Mouse (Mus musculus): ENCODE measurements around the gene Fam89b. TPM values are rescaled to one million over a fixed set of nuclear protein-coding genes. Genes with fewer than 3 reads are reported as not detected.
A peak's percentile ranks its signal among the peaks of the same experiment; 100 is the strongest.

The Fam89b gene
- polyA plus RNA-seq, 1 experiment from 2014 or later = 140 TPM

GRCm38 (mm10) chr19:5742241-5742641, 12.8 kb upstream of the Fam89b start:
- H3K27me3 ChIP-seq (ENCODE audit: control insufficient read depth, insufficient read depth, low read length) = peaks cover 35% of the 10 kb centered on the region
- H3K4me2 ChIP-seq (ENCODE audit: low read depth, low read length, severe bottlenecking) = peak overlapping the region; percentile 99
- no peaks in the 10 kb centered on the region for H3K36me3 ChIP-seq (ENCODE audit: control insufficient read depth, insufficient read depth, low read length)
- H3K27ac ChIP-seq (ENCODE audit: low read depth, low read length) = no peak overlapping the region; the same call in 1 of the 2 replicates
- no peaks in the 10 kb centered on the region for H3K9me3 ChIP-seq (ENCODE audit: control insufficient read depth, low read length)
- WGBS = 2% methylated on average over 32 of the region's 32 CpGs
- peak; percentile 55 for ATAC-seq (replicated peaks; ENCODE audit: low FRiP score)
- peak overlapping the region; percentile 59 for H3K4me3 ChIP-seq (ENCODE audit: low read depth, low read length)
- DNase-seq (ENCODE audit: low spot score) = peak; percentile 67
- peak overlapping the region; percentile 83 for H3K9ac ChIP-seq (ENCODE audit: low read length)
- peaks cover 30% of the 10 kb centered on the region for H3K4me1 ChIP-seq (replicated peaks; ENCODE audit: control insufficient read depth, insufficient read depth, low read length)

GRCm38 (mm10) chr19:5741641-5742240, 12.3 kb upstream of the Fam89b start:
- peak; percentile 47 for ATAC-seq (replicated peaks; ENCODE audit: low FRiP score)

GRCm38 (mm10) chr19:5740320-5741317, 11.2 kb upstream of the Fam89b start, which contains the start of gene Ltbp3:
Gene Ltbp3, plus strand, starts transcription at chr19:5740904.
- 25% methylated on average over 13 of the region's 14 CpGs for WGBS
- Histone ChIP-seq H3K4me3 (ENCODE audit: low read depth, low read length) (peak within 1 kb of the TSS; percentile 59), H3K9me3 (ENCODE audit: control insufficient read depth, low read length) (no peaks in the 10 kb centered on the region), H3K27ac (ENCODE audit: low read depth, low read length) (no peak within 1 kb of the TSS; the same call in 1 of the 2 replicates), H3K36me3 (ENCODE audit: control insufficient read depth, insufficient read depth, low read length) (no peaks in the 10 kb centered on the region), H3K4me2 (ENCODE audit: low read depth, low read length, severe bottlenecking) (peak within 1 kb of the TSS; percentile 99), H3K9ac (ENCODE audit: low read length) (peak within 1 kb of the TSS; percentile 83), H3K27me3 (ENCODE audit: control insufficient read depth, insufficient read depth, low read length) (peaks cover 35% of the 10 kb centered on the region), H3K4me1 (replicated peaks; ENCODE audit: control insufficient read depth, insufficient read depth, low read length) (peaks cover 20% of the 10 kb centered on the region)
- no peak for ATAC-seq (replicated peaks; ENCODE audit: low FRiP score)
- no peak for DNase-seq (ENCODE audit: low spot score)

More at GRCm38 (mm10) chr19:5741641-5742240, 12.3 kb upstream of the Fam89b start:
- H3K4me2 ChIP-seq (ENCODE audit: low read depth, low read length, severe bottlenecking) = peak overlapping the region; percentile 99
- no peak overlapping the region; the same call in 1 of the 2 replicates for H3K27ac ChIP-seq (ENCODE audit: low read depth, low read length)
- peaks cover 35% of the 10 kb centered on the region for H3K27me3 ChIP-seq (ENCODE audit: control insufficient read depth, insufficient read depth, low read length)
- H3K9ac ChIP-seq (ENCODE audit: low read length) = peak overlapping the region; percentile 83
- H3K4me3 ChIP-seq (ENCODE audit: low read depth, low read length) = peak overlapping the region; percentile 59
- peak; percentile 82 for DNase-seq (ENCODE audit: low spot score)
- no peaks in the 10 kb centered on the region for H3K9me3 ChIP-seq (ENCODE audit: control insufficient read depth, low read length)
- WGBS = under 1% methylated on average over 55 of the region's 55 CpGs
- no peaks in the 10 kb centered on the region for H3K36me3 ChIP-seq (ENCODE audit: control insufficient read depth, insufficient read depth, low read length)
- peaks cover 30% of the 10 kb centered on the region for H3K4me1 ChIP-seq (replicated peaks; ENCODE audit: control insufficient read depth, insufficient read depth, low read length)

DNA sequence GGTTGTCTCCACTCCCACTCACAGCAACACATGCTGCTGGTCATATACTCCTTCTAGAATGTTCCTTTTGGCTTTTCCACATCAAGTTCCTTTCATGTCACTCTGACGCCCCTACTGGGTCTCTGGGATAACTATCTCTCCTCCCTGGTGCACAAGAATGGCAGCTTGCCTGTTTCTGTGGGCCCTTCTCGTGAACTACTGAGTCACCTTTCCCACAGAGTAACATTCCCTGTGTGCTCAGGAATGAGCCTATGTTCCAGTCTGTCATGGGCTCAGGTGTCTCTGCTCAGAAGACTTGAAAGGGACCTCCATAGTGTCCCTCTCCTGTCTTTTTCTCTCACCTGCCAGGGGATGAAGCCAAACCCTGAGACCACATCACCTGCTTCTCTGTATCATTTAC, 10.0 kb upstream of the Fam89b start:
- Histone ChIP-seq H3K9me3 (ENCODE audit: control insufficient read depth, low read length) (no peaks in the 10 kb centered on the region), H3K4me2 (ENCODE audit: low read depth, low read length, severe bottlenecking) (no peak overlapping the region), H3K4me3 (ENCODE audit: low read depth, low read length) (no peak overlapping the region), H3K9ac (ENCODE audit: low read length) (no peak overlapping the region), H3K27ac (ENCODE audit: low read depth, low read length) (no peak overlapping the region), H3K4me1 (replicated peaks; ENCODE audit: control insufficient read depth, insufficient read depth, low read length) (peaks cover 15% of the 10 kb centered on the region), H3K36me3 (ENCODE audit: control insufficient read depth, insufficient read depth, low read length) (no peaks in the 10 kb centered on the region), H3K27me3 (ENCODE audit: control insufficient read depth, insufficient read depth, low read length) (peaks cover 25% of the 10 kb centered on the region)
- DNase-seq (ENCODE audit: low spot score) (no peak), ATAC-seq (replicated peaks; ENCODE audit: low FRiP score) (no peak)
- 57% methylated on average over 2 of the region's 2 CpGs for WGBS

DNA sequence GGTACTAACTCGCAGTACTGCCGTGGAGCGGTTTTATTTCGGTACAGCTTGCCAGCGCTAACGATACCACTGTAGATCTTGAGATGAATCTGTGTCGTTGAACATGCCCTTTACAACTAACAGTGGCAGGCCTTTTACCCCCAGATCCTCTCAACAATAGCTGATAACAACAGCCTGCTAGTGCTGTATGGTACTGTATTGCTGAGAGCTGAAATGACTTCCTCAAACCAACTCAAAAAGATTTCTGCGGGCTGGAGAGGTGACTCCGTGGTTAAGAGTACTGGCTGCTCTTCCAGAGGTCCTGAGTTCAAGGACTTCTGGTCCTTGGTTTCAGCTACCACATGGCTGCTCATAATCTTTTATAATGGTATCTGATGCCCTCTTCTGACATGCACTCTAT, 4.9 kb upstream of the Fam89b start:
- no peak overlapping the region for H3K9ac ChIP-seq (ENCODE audit: low read length)
- no peak overlapping the region for H3K4me3 ChIP-seq (ENCODE audit: low read depth, low read length)
- 83% methylated on average over 9 of the region's 9 CpGs for WGBS
- DNase-seq (ENCODE audit: low spot score) = no peak
- no peak overlapping the region for H3K4me2 ChIP-seq (ENCODE audit: low read depth, low read length, severe bottlenecking)
- H3K27me3 ChIP-seq (ENCODE audit: control insufficient read depth, insufficient read depth, low read length) = no peaks in the 10 kb centered on the region; the same call in 1 of the 2 replicates
- no peak for ATAC-seq (replicated peaks; ENCODE audit: low FRiP score)
- no peaks in the 10 kb centered on the region for H3K9me3 ChIP-seq (ENCODE audit: control insufficient read depth, low read length)
- H3K27ac ChIP-seq (ENCODE audit: low read depth, low read length) = no peak overlapping the region
- peaks cover 10% of the 10 kb centered on the region; the same call in 1 of the 2 replicates for H3K4me1 ChIP-seq (replicated peaks; ENCODE audit: control insufficient read depth, insufficient read depth, low read length)
- no peaks in the 10 kb centered on the region for H3K36me3 ChIP-seq (ENCODE audit: control insufficient read depth, insufficient read depth, low read length)

DNA sequence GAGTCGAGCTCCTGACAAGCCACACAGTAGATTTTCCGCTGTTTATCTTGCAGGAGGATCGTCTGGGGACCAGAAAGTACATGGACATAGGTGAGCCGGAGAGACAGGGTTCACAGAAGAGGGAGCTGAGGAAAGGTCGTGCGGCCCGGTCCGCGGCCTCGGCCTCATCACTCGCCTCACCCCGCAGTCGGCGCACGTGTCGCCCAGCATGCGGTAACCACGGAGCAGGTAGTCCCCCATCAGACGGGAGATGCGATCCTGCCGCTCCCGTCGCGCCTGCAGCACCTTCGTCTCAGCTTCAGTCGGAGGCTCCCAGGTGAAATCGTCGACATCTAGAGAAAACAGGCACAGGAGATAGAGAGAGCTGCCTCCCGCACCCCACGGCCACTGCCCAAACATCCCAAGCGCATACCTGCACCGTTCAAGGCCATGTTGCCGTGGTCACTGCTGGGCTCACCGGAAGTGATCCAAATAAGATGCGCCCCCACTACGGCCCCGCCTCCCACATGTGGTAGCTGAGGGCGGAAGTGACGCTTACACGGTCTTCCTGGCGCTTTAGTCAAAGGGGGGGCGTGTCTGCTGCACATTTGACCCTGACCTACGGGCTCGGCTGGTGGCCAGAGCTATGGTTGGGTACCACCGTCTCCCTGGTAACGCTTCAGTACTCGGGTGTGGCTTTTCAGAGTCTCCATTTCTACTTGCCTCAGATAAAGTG, 2.0 kb upstream of the Fam89b start:
- H3K4me1 ChIP-seq (replicated peaks; ENCODE audit: control insufficient read depth, insufficient read depth, low read length) = peaks cover 24% of the 10 kb centered on the region; the same call in 1 of the 2 replicates
- peak overlapping the region; percentile 71 for H3K9ac ChIP-seq (ENCODE audit: low read length)
- peak; percentile 86 for ATAC-seq (replicated peaks; ENCODE audit: low FRiP score)
- H3K4me3 ChIP-seq (ENCODE audit: low read depth, low read length) = peak overlapping the region; percentile 83
- H3K9me3 ChIP-seq (ENCODE audit: control insufficient read depth, low read length) = no peaks in the 10 kb centered on the region
- H3K27me3 ChIP-seq (ENCODE audit: control insufficient read depth, insufficient read depth, low read length) = no peaks in the 10 kb centered on the region; the same call in 1 of the 2 replicates
- peak overlapping the region; percentile 97 for H3K4me2 ChIP-seq (ENCODE audit: low read depth, low read length, severe bottlenecking)
- DNase-seq (ENCODE audit: low spot score) = peak; percentile 96
- no peaks in the 10 kb centered on the region for H3K36me3 ChIP-seq (ENCODE audit: control insufficient read depth, insufficient read depth, low read length)
- 1% methylated on average over 47 of the region's 47 CpGs for WGBS
- no peak overlapping the region for H3K27ac ChIP-seq (ENCODE audit: low read depth, low read length)

DNA sequence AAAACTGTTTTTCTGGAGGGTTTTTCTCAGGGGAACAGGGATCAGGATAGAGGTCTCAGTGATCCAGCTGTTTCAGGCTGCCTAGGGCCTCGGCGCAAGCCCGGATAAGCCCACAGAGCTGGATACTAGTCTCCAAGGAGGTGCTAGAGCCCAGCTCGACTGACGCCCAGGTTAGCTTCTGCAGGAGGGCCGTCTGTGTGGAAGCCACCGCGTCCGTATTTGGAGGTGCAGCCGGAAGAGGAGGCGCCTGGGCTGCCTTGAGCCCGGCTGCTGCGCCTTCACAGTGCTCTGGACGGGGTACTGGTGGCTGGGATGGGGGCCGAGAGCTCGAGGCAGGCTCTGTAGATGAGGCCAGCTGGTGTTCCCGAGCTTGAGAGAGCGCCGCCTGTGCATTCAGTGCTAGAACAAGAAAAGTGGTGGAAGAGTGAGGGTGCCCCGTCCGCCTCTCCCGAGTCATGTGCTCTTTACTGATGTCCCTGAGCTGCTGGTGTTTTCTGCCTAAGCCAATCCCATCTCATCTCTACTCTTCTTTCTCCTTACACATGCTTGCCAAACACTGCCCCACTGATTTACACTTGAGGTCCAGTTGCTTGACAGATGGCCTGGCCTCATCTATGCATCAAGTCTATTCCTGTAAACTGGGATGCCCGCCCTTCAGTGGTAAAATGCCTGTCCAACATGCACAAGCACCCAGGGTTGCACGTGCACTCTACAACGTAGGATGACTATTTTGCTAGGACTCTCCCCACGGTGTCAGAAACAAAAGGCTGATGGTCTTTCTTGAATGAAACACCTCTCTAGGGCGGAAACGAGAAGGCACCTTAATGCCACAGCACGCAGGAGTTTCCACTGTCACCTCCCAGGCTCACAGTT, 1.1 kb upstream of the Fam89b start:
- Histone ChIP-seq H3K4me1 (replicated peaks; ENCODE audit: control insufficient read depth, insufficient read depth, low read length) (peaks cover 29% of the 10 kb centered on the region; the same call in 1 of the 2 replicates), H3K9me3 (ENCODE audit: control insufficient read depth, low read length) (no peaks in the 10 kb centered on the region), H3K4me3 (ENCODE audit: low read depth, low read length) (peak overlapping the region; percentile 83), H3K27me3 (ENCODE audit: control insufficient read depth, insufficient read depth, low read length) (no peaks in the 10 kb centered on the region; the same call in 1 of the 2 replicates), H3K27ac (ENCODE audit: low read depth, low read length) (no peak overlapping the region), H3K4me2 (ENCODE audit: low read depth, low read length, severe bottlenecking) (peak overlapping the region; percentile 97), H3K36me3 (ENCODE audit: control insufficient read depth, insufficient read depth, low read length) (no peaks in the 10 kb centered on the region), H3K9ac (ENCODE audit: low read length) (no peak overlapping the region; the same call in 1 of the 2 replicates)
- 76% methylated on average over 29 of the region's 29 CpGs for WGBS
- no peak for ATAC-seq (replicated peaks; ENCODE audit: low FRiP score)
- no peak for DNase-seq (ENCODE audit: low spot score)

Data from forebrain, embryonic 11.5 days (tissue).